Mouse (Mus musculus) thymus, adult 2 months (tissue): ENCODE measurements around the gene Sptbn4. TPM values are rescaled to one million over a fixed set of nuclear protein-coding genes. Genes with fewer than 3 reads are reported as not detected.
A peak's percentile ranks its signal among the peaks of the same experiment; 100 is the strongest.

Source experiments
- DNase-seq: peaks from one replicate; pipeline ENCODE4 v3.0.0; 2021
- H3K27ac ChIP-seq: fragments of 200-500 bp; 2 replicates; pipeline ENCODE4 v1.5.1; 2012; ENCODE audit warnings: low read length, control low read depth; ENCODE audit not compliant: control insufficient read depth, insufficient read depth
- H3K27me3 ChIP-seq: fragments of 200-500 bp; 2 replicates; pipeline ENCODE4 v1.6.1; 2012; ENCODE audit warnings: mild to moderate bottlenecking, low read length, moderate library complexity, mixed read lengths; ENCODE audit not compliant: control insufficient read depth, insufficient read depth
- H3K36me3 ChIP-seq: fragments of 200-500 bp; 2 replicates; pipeline ENCODE4 v1.6.1; 2012; ENCODE audit warnings: mild to moderate bottlenecking, low read length, moderate library complexity; ENCODE audit not compliant: control insufficient read depth, insufficient read depth
- H3K4me1 ChIP-seq: fragments of 200-500 bp; replicated peaks from 2 replicates; pipeline ENCODE4 v1.6.1; 2012; ENCODE audit warnings: low read length; ENCODE audit not compliant: control insufficient read depth, insufficient read depth
- H3K4me3 ChIP-seq: fragments of 200-500 bp; 2 replicates; pipeline ENCODE4 v1.5.1; 2012; ENCODE audit warnings: mild to moderate bottlenecking, low read length, control low read depth, moderate library complexity; ENCODE audit not compliant: control insufficient read depth, insufficient read depth
- CTCF ChIP-seq: fragments of 200-500 bp; IDR thresholded peaks from 2 replicates; pipeline ENCODE4 v1.5.1; 2012; ENCODE audit warnings: mild to moderate bottlenecking, control low read depth, low read length, moderate library complexity, borderline replicate concordance; ENCODE audit not compliant: control insufficient read depth, poor library complexity, insufficient read depth; ENCODE audit errors: extremely low read depth
- POLR2A ChIP-seq: fragments of 200-500 bp; IDR thresholded peaks from 2 replicates; pipeline ENCODE4 v1.6.1; 2012; ENCODE audit warnings: mild to moderate bottlenecking, low read length, control low read depth, moderate library complexity; ENCODE audit not compliant: control insufficient read depth, poor library complexity, insufficient read depth; ENCODE audit errors: extremely low read depth
- WGBS: fragments of 180-500 bp; shearing (Covaris S2); methylation state at CpG from one replicate; pipeline ENCODE4 v1.1.7; 2018; 5-methylcytosine and 5-hydroxymethylcytosine counted together
- polyA plus RNA-seq: library from polyadenylated mRNA; depleted of rRNA; stranded (reverse); fragments of >200 nt; gene quantifications from 2 replicates; pipeline ENCODE4 v1.2.3, GENCODE M21; 2012

Gene Sptbn4
- polyA plus RNA-seq, 1 experiment = 0.13 TPM

DNA sequence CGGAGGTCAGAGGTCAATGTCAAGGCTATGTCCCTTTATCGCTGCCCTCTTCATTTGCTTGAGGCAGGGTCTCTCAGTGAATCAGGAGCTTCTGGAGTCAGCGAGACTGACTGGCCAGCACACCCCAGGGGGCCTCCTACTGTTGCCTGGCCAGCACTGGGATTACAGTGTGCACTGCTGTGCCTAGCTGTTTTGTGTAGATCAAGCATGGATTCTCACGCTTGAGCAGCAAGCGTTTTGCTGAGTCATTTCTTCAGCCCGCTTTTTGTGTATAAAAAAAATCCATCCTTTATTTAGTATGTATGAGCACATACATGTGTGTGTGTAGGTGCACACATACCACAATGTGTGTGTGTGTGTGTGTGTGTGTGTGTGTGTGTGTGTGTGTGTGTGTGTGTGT is 58.3 kb downstream of the Sptbn4 start:
- DNase-seq = no peak
- no peaks in the 10 kb centered on the region for H3K27me3 ChIP-seq
- H3K4me3 ChIP-seq = no peak overlapping the region
- WGBS = 53% methylated on average over 6 of the region's 6 CpGs
- no peak for TF ChIP-seq POLR2A
- TF ChIP-seq CTCF = no peak
- no peaks in the 10 kb centered on the region for H3K36me3 ChIP-seq
- no peaks in the 10 kb centered on the region for H3K4me1 ChIP-seq
- no peak overlapping the region for H3K27ac ChIP-seq

GRCm38 (mm10) chr7:27384731-27385130 is 62.8 kb downstream of the Sptbn4 start:
- 47% methylated on average over 4 of the region's 4 CpGs for WGBS
- no peaks in the 10 kb centered on the region for H3K4me1 ChIP-seq
- H3K4me3 ChIP-seq = no peak overlapping the region
- peak; percentile 85; the same call in 1 of the 2 replicates for TF ChIP-seq CTCF
- TF ChIP-seq POLR2A = no peak
- H3K27ac ChIP-seq = no peak overlapping the region
- H3K27me3 ChIP-seq = no peaks in the 10 kb centered on the region
- DNase-seq = peak; percentile 67
- no peaks in the 10 kb centered on the region for H3K36me3 ChIP-seq

DNA sequence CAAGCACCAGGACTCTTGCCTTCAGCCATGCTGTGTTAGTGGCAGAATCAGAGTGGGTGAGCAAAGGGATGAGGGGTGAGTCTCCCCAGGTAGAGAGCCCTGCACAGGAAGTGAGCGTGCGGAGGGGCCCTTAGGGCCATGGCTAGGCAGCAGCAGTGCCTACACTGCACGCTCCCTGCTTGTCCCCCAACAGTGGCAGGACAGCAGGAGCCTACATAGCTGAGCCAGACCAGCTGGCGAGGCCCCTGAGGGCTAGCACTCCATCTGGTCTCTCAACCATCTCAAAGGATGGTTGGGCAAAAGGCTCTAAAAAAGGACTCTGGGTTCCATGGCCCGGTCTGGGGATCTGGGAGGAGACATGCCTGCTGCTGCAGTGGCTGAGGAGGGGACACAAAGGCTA is 63.4 kb downstream of the Sptbn4 start:
- no peak overlapping the region for H3K27ac ChIP-seq
- WGBS = 92% methylated on average over 5 of the region's 5 CpGs
- no peak for DNase-seq
- no peaks in the 10 kb centered on the region for H3K27me3 ChIP-seq
- TF ChIP-seq CTCF (no peak), POLR2A (no peak)
- no peak overlapping the region for H3K4me3 ChIP-seq
- H3K36me3 ChIP-seq = no peaks in the 10 kb centered on the region
- no peaks in the 10 kb centered on the region for H3K4me1 ChIP-seq

- WGBS = 27% methylated on average over 1 of the region's 1 CpGs
- TF ChIP-seq POLR2A (no peak), CTCF (no peak)
- DNase-seq = no peak
- H3K27me3 ChIP-seq = no peaks in the 10 kb centered on the region
- no peaks in the 10 kb centered on the region for H3K4me1 ChIP-seq
- H3K4me3 ChIP-seq = no peak overlapping the region
- H3K27ac ChIP-seq = no peak overlapping the region
- H3K36me3 ChIP-seq = no peaks in the 10 kb centered on the region
Observed at GRCm38 (mm10) chr7:27383233-27383632, 64.3 kb downstream of the Sptbn4 start.

DNA sequence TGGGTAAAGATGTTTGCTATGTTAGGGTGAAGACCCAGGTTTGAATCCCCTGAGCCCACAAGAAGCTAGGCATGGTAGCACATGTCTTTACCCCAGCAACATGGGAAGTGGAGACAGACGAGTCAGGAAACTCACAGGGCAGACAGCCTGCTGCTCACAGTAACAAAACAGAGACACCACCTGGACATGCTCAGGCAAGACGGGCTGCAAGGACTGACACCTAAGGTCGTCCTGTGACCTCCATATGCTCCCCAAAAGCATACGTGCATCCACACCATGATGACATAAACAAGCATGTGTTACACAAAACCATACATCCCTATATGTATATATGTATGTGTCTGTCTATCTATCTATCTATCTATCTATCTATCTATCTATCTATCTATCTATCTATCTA is 65.9 kb downstream of the Sptbn4 start:
- WGBS = 62% methylated on average over 4 of the region's 4 CpGs
- Histone ChIP-seq H3K27ac (no peak overlapping the region), H3K4me3 (no peak overlapping the region), H3K27me3 (no peaks in the 10 kb centered on the region), H3K4me1 (no peaks in the 10 kb centered on the region), H3K36me3 (no peaks in the 10 kb centered on the region)
- TF ChIP-seq CTCF = no peak
- TF ChIP-seq POLR2A = no peak
- DNase-seq = no peak

- no peaks in the 10 kb centered on the region for H3K36me3 ChIP-seq
- H3K4me3 ChIP-seq = no peak overlapping the region
- WGBS = 50% methylated on average over 1 of the region's 1 CpGs
- H3K4me1 ChIP-seq = no peaks in the 10 kb centered on the region
- no peaks in the 10 kb centered on the region for H3K27me3 ChIP-seq
- no peak for TF ChIP-seq CTCF
- H3K27ac ChIP-seq = no peak overlapping the region
- DNase-seq = no peak
Observed at GRCm38 (mm10) chr7:27381009-27381408, 66.5 kb downstream of the Sptbn4 start.

- TF ChIP-seq CTCF = no peak
- TF ChIP-seq POLR2A = no peak
- H3K27me3 ChIP-seq = no peaks in the 10 kb centered on the region; the same call in 1 of the 2 replicates
- H3K4me3 ChIP-seq = no peak overlapping the region
- DNase-seq = no peak
- WGBS = 90% methylated on average over 6 of the region's 6 CpGs
- H3K4me1 ChIP-seq = no peaks in the 10 kb centered on the region
- H3K27ac ChIP-seq = no peak overlapping the region
- no peaks in the 10 kb centered on the region for H3K36me3 ChIP-seq
Observed at GRCm38 (mm10) chr7:27379836-27380235, 67.7 kb downstream of the Sptbn4 start.

GRCm38 (mm10) chr7:27378431-27378830 is 69.1 kb downstream of the Sptbn4 start:
- no peak for DNase-seq
- Histone ChIP-seq H3K4me3 (no peak overlapping the region), H3K36me3 (no peaks in the 10 kb centered on the region), H3K27me3 (peaks cover 5% of the 10 kb centered on the region), H3K27ac (no peak overlapping the region), H3K4me1 (no peaks in the 10 kb centered on the region)
- 22% methylated on average over 4 of the region's 4 CpGs for WGBS
- TF ChIP-seq POLR2A (no peak), CTCF (no peak)
